Mouse (Mus musculus) liver, adult 2 months (tissue): ENCODE results near the gene Dennd4a. TPM values are rescaled to one million over a fixed set of nuclear protein-coding genes. Genes with fewer than 3 reads are reported as not detected.

Source experiments
- DNase-seq: peaks from one replicate; pipeline ENCODE4 v3.0.0-alpha.2; 2011; ENCODE audit warnings: low read depth, low spot score; ENCODE audit errors: extremely low read depth
- H3K27ac ChIP-seq: fragments of 200-500 bp; replicated peaks from 2 replicates; pipeline ENCODE4 v1.5.1; 2012; ENCODE audit warnings: low read depth, mild to moderate bottlenecking, control low read depth, inconsistent platforms, low read length; ENCODE audit not compliant: insufficient read depth
- H3K27me3 ChIP-seq: fragments of 200-500 bp; 2 replicates; pipeline ENCODE4 v1.6.1; 2012; ENCODE audit warnings: mild to moderate bottlenecking, moderate library complexity, low read length, inconsistent platforms; ENCODE audit not compliant: control insufficient read depth, insufficient read depth
- H3K36me3 ChIP-seq: fragments of 200-500 bp; 2 replicates; pipeline ENCODE4 v1.6.1; 2012; ENCODE audit warnings: low read length, inconsistent platforms; ENCODE audit not compliant: control insufficient read depth, insufficient read depth
- H3K4me1 ChIP-seq: fragments of 200-500 bp; 2 replicates; pipeline ENCODE4 v1.6.1; 2011; ENCODE audit warnings: low read length; ENCODE audit not compliant: control insufficient read depth, insufficient read depth
- H3K4me3 ChIP-seq: fragments of 200-500 bp; 2 replicates; pipeline ENCODE4 v1.5.1; 2011; ENCODE audit warnings: low read depth, mild to moderate bottlenecking, control low read depth, low read length, moderate library complexity; ENCODE audit not compliant: insufficient read depth
- H3K79me2 ChIP-seq: fragments of 200-500 bp; 2 replicates; pipeline ENCODE4 v1.6.1; 2012; ENCODE audit warnings: inconsistent platforms, mild to moderate bottlenecking, low read length, moderate library complexity; ENCODE audit not compliant: control insufficient read depth, insufficient read depth
- H3K9ac ChIP-seq: fragments of 200-500 bp; 2 replicates; pipeline ENCODE4 v1.6.1; 2012; ENCODE audit warnings: low read depth, mild to moderate bottlenecking, control low read depth, inconsistent platforms, low read length
- CTCF ChIP-seq: fragments of 200-500 bp; IDR thresholded peaks from 2 replicates; pipeline ENCODE4 v1.5.1; 2011; ENCODE audit warnings: low read depth, low read length, control low read depth
- POLR2A ChIP-seq: fragments of 200-500 bp; IDR thresholded peaks from 2 replicates; pipeline ENCODE4 v1.6.1; 2011; ENCODE audit warnings: low read length, control low read depth; ENCODE audit not compliant: insufficient read depth; ENCODE audit errors: extremely low read depth
- WGBS: fragments of 180-500 bp; shearing (Covaris S2); methylation state at CpG from one replicate; pipeline ENCODE4 v1.1.7; 2018; 5-methylcytosine and 5-hydroxymethylcytosine counted together
- polyA plus RNA-seq: library from polyadenylated mRNA; depleted of rRNA; stranded (reverse); fragments of >200 nt; gene quantifications from 2 replicates; pipeline ENCODE4 v1.2.3, GENCODE M21; 2012
- total RNA-seq: library from RNA; depleted of rRNA; stranded (reverse); fragments of >200 nt; gene quantifications from 2 replicates; pipeline ENCODE4 v1.2.3, GENCODE M21; 2014

Gene Dennd4a
- total and polyA plus RNA-seq, 2 experiments, result 8.0 to 17.1 TPM

GRCm38 (mm10) chr9:64934015-64934754 is 123.0 kb downstream of the Dennd4a start:
- 13% methylated on average over 15 of the region's 15 CpGs for WGBS
- TF ChIP-seq POLR2A (no peak), CTCF (no peak)
- DNase-seq, result peak; percentile 98
- no peaks in the 10 kb centered on the region for H3K27me3 ChIP-seq
- peak overlapping the region; percentile 11; the same call in 1 of the 2 replicates for H3K4me3 ChIP-seq
- peak overlapping the region; percentile 78 for H3K27ac ChIP-seq
- no peaks in the 10 kb centered on the region for H3K36me3 ChIP-seq
- no peak overlapping the region for H3K9ac ChIP-seq
- no peaks in the 10 kb centered on the region for H3K79me2 ChIP-seq
- peaks cover 4% of the 10 kb centered on the region for H3K4me1 ChIP-seq

DNA sequence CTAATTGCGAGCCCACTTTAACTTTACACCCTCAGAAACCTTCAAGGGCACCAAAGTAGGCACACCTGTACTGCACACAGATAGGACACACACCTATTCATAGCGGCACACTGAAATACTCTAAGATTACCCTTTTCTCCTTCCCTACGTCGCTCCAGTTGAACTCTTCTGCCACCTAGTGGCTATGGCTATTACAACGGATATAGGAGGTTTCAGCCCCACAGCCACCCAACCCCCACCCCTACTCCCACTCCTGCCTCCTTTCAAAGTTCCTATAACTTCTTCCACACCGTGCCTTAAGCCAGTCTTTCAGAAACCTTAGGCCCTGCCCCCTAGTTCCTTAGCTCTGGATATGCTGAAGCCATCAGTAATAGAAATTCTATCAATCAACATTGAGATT is 125.4 kb downstream of the Dennd4a start:
- Histone ChIP-seq H3K27me3 (no peaks in the 10 kb centered on the region), H3K9ac (no peak overlapping the region), H3K4me1 (peaks cover 4% of the 10 kb centered on the region), H3K27ac (no peak overlapping the region), H3K79me2 (no peaks in the 10 kb centered on the region), H3K36me3 (no peaks in the 10 kb centered on the region), H3K4me3 (no peak overlapping the region)
- 5% methylated on average over 6 of the region's 6 CpGs for WGBS
- peak; percentile 49 for DNase-seq
- no peak for TF ChIP-seq POLR2A
- peak; percentile 60 for TF ChIP-seq CTCF

DNA sequence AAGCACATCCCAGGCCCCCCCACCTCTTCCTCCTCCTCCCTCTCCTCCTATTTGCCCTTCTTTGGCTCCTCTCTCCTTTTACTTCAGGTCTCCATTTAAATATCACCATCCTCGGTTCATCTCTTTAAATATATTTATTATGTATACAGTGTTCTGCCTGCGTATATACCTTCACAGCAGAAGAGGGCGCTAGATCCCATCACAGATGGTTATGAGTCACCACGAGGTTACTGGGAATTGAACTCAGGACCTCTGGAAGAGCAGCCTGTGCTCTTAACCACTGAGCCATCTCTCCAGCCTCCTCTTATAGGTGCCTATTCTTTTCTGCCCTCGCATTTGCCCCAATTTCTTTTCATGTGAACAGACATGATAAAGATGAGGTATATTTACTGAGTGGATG is 126.4 kb downstream of the Dennd4a start:
- no peaks in the 10 kb centered on the region for H3K79me2 ChIP-seq
- no peaks in the 10 kb centered on the region for H3K27me3 ChIP-seq
- H3K4me3 ChIP-seq, result no peak overlapping the region
- TF ChIP-seq POLR2A (no peak), CTCF (no peak)
- WGBS, result 68% methylated on average over 5 of the region's 5 CpGs
- peaks cover 4% of the 10 kb centered on the region for H3K4me1 ChIP-seq
- no peak for DNase-seq
- H3K36me3 ChIP-seq, result no peaks in the 10 kb centered on the region
- H3K9ac ChIP-seq, result no peak overlapping the region
- no peak overlapping the region for H3K27ac ChIP-seq

DNA sequence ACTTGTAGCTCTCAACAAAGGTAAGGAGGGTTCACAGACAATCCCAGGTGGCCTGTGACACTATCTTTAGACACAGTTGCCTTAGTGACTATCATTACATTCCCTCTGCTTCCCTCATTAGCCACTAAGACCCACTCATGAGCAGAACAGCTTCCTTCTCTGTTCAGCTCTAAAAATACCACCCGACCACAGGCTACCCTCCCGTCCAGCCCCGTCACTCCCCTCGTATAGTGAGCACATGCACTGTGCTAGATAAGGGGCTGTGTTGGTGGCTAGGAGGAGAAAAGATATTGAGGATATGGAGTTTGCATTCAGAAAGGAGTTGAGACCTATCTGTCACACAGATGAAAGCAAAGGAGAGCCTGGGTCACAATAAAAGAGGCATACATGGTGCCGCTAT is 127.4 kb downstream of the Dennd4a start:
- 75% methylated on average over 5 of the region's 5 CpGs for WGBS
- Histone ChIP-seq H3K27me3 (no peaks in the 10 kb centered on the region), H3K27ac (no peak overlapping the region), H3K4me3 (no peak overlapping the region), H3K36me3 (no peaks in the 10 kb centered on the region), H3K9ac (no peak overlapping the region), H3K4me1 (peaks cover 3% of the 10 kb centered on the region), H3K79me2 (no peaks in the 10 kb centered on the region)
- TF ChIP-seq POLR2A (no peak), CTCF (no peak)
- no peak for DNase-seq

DNA sequence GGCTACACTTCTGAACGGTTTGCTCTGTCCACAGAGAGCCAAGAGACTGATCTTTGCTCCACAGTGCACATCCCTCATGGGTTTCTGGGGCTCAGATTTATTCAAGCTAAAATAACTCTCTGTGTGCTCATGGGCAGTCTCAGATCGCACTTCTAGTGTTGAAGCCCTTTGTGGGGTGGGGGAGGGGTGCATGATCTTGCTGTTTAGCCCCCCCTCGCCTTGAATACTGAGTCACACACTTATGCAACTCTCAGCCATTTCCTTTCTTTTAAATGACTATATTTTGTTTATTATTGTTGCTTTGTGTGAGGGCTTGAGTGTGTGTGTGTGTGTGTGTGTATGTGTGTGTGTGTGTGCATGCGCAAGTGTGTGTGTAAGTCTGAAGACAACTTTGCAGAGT is 128.1 kb downstream of the Dennd4a start:
- Histone ChIP-seq H3K4me1 (no peaks in the 10 kb centered on the region; the same call in 1 of the 2 replicates), H3K27me3 (no peaks in the 10 kb centered on the region), H3K79me2 (no peaks in the 10 kb centered on the region), H3K4me3 (no peak overlapping the region), H3K36me3 (no peaks in the 10 kb centered on the region), H3K27ac (no peak overlapping the region), H3K9ac (no peak overlapping the region)
- TF ChIP-seq POLR2A, result no peak
- TF ChIP-seq CTCF, result no peak
- no peak for DNase-seq
- WGBS, result 47% methylated on average over 4 of the region's 4 CpGs

DNA sequence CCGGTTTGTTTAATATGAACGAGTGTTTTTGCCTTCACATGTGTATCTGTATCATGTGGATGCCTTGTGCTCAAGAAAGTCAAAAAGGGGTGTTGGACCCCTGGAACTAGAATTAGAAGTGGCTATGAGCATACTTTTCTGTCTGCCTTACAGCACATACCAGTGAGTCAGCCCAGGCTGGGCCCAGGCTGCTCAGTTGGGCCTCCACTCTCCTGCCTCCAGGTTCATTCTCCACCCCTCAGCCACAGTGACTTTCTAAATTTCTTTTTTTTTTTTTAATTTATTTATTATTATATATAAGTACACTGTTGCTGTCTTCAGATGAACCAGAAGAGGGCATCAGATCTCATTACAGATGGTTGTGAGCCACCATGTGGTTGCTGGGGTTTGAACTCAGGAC is 128.7 kb downstream of the Dennd4a start:
- Histone ChIP-seq H3K4me3 (no peak overlapping the region), H3K27me3 (no peaks in the 10 kb centered on the region), H3K9ac (no peak overlapping the region), H3K27ac (no peak overlapping the region), H3K36me3 (no peaks in the 10 kb centered on the region), H3K4me1 (no peaks in the 10 kb centered on the region; the same call in 1 of the 2 replicates), H3K79me2 (no peaks in the 10 kb centered on the region)
- TF ChIP-seq POLR2A, result no peak
- no peak for TF ChIP-seq CTCF
- no peak for DNase-seq
- WGBS, result 85% methylated on average over 2 of the region's 2 CpGs
